Mouse (Mus musculus) lung, postnatal 10 days (tissue): ENCODE results near the gene Vmn1r65.
"Not testable (repeated sequence)": the region's sequence is repeated elsewhere in the genome, so short reads cannot be mapped to it uniquely, and the experiment has no call there.

Experiments
- DNase-seq: peaks from one replicate; pipeline ENCODE4 v3.0.0; 2021

Gene Vmn1r65

GRCm38 (mm10) chr7:6010910-6011309 lies at the start of gene Vmn1r65:
Vmn1r65 (minus strand) TSS chr7:6011010.
- DNase-seq = no peak

- no peak for DNase-seq
Measured at GRCm38 (mm10) chr7:6044861-6045260, 34.1 kb upstream of the Vmn1r65 start, which contains the start of gene Nlrp4c. Nlrp4c (plus strand) TSS chr7:6045161.

- not testable (repeated sequence) for DNase-seq
Measured at GRCm38 (mm10) chr7:5982426-5982825, 28.4 kb downstream of the Vmn1r65 start.

- DNase-seq = not testable (repeated sequence)
Measured at GRCm38 (mm10) chr7:5972546-5972945, 38.3 kb downstream of the Vmn1r65 start.
